Mouse (Mus musculus) ES-Bruce4 (cell line): ENCODE measurements around the gene Ntn1. TPM values are rescaled to one million over a fixed set of nuclear protein-coding genes. Genes with fewer than 3 reads are reported as not detected.

Experiments used
- H3K27ac ChIP-seq: 2 replicates; pipeline ENCODE4 v1.5.1; 2012; ENCODE audit warnings: low read length, inconsistent platforms; ENCODE audit not compliant: insufficient read depth
- H3K27me3 ChIP-seq: 2 replicates; pipeline ENCODE4 v1.6.1; 2012; ENCODE audit warnings: mild to moderate bottlenecking, low read length, inconsistent platforms; ENCODE audit not compliant: control insufficient read depth, poor library complexity, insufficient read depth, severe bottlenecking
- H3K36me3 ChIP-seq: 2 replicates; pipeline ENCODE4 v1.6.1; 2012; ENCODE audit warnings: inconsistent platforms, mild to moderate bottlenecking, low read length, moderate library complexity; ENCODE audit not compliant: control insufficient read depth, poor library complexity, insufficient read depth, severe bottlenecking
- H3K4me1 ChIP-seq: one replicate; pipeline ENCODE4 v1.8.1; 2011; ENCODE audit warnings: low read length; ENCODE audit not compliant: control insufficient read depth, insufficient read depth
- H3K4me3 ChIP-seq: 2 replicates; pipeline ENCODE4 v1.5.1; 2011; ENCODE audit warnings: low read depth, mild to moderate bottlenecking, low read length
- H3K9ac ChIP-seq: 2 replicates; pipeline ENCODE4 v1.6.1; 2012; ENCODE audit warnings: low read depth, mild to moderate bottlenecking, inconsistent platforms; ENCODE audit not compliant: poor library complexity, severe bottlenecking
- H3K9me3 ChIP-seq: replicated peaks from 2 replicates; pipeline ENCODE4 v1.6.1; 2012; ENCODE audit warnings: mild to moderate bottlenecking, low read length, inconsistent platforms; ENCODE audit not compliant: control insufficient read depth, poor library complexity, insufficient read depth, severe bottlenecking
- CTCF ChIP-seq: IDR thresholded peaks from one replicate; pipeline ENCODE4 v1.8.1; 2011; ENCODE audit warnings: low read depth, low read length
- EP300 ChIP-seq: IDR thresholded peaks from 2 replicates; pipeline ENCODE4 v1.6.1; 2011; ENCODE audit warnings: low read depth, low read length; ENCODE audit not compliant: insufficient read depth
- POLR2A ChIP-seq: IDR thresholded peaks from one replicate; pipeline ENCODE4 v1.8.1; 2011; ENCODE audit warnings: low read length; ENCODE audit not compliant: insufficient read depth
- polyA plus RNA-seq: library from polyadenylated mRNA; stranded (reverse); fragments of >200 nt; gene quantifications from 2 replicates; pipeline ENCODE4 v1.2.4, GENCODE M21; 2011; ENCODE audit warnings: low read depth; ENCODE audit not compliant: missing spikeins, insufficient read depth, insufficient read length

The Ntn1 gene
- polyA plus RNA-seq, 1 experiment = 22.3 TPM

DNA sequence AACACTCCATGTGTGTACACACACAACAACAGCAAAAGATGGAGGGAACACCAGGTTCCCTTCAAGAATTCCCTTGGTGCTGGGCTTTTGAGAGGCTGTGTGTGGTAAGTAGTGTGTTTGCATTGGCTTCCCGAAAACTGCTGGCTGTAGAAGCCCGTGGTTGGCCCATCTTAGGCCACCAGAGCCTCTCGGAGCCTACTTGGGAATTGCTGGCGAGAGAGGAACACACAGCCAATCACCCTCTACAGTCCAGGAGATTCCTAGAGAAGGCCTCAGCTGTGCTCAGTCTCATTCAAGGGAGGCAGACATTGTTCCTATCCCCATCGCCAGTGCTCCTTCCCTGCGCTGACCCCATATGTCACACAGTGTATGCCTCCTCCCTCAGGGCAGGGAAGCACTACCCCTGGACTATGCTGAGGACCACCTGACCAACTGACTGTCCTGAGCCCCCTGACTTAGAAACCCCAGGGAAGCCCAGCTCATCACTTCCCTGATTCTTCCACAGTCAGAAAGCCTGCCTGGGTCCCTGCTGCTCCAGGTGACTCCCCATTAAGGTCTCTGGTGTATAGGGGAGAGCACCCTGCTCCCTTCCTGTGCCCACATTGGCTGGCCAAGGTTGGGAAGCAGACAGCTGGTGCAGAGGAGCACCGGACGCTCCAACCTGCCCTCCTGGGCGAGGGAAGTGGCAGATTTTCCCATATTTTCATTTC is 186.0 kb downstream of the Ntn1 start:
- Histone ChIP-seq H3K4me1 (no peaks in the 10 kb centered on the region), H3K4me3 (no peak overlapping the region), H3K36me3 (no peaks in the 10 kb centered on the region), H3K9me3 (no peaks in the 10 kb centered on the region), H3K27ac (no peak overlapping the region), H3K9ac (no peak overlapping the region), H3K27me3 (no peaks in the 10 kb centered on the region)
- TF ChIP-seq CTCF = no peak
- no peak for TF ChIP-seq POLR2A
- TF ChIP-seq EP300 = no peak

GRCm38 (mm10) chr11:68213896-68214295 is 186.7 kb downstream of the Ntn1 start:
- H3K36me3 ChIP-seq = no peaks in the 10 kb centered on the region
- H3K27ac ChIP-seq = no peak overlapping the region
- H3K4me1 ChIP-seq = no peaks in the 10 kb centered on the region

DNA sequence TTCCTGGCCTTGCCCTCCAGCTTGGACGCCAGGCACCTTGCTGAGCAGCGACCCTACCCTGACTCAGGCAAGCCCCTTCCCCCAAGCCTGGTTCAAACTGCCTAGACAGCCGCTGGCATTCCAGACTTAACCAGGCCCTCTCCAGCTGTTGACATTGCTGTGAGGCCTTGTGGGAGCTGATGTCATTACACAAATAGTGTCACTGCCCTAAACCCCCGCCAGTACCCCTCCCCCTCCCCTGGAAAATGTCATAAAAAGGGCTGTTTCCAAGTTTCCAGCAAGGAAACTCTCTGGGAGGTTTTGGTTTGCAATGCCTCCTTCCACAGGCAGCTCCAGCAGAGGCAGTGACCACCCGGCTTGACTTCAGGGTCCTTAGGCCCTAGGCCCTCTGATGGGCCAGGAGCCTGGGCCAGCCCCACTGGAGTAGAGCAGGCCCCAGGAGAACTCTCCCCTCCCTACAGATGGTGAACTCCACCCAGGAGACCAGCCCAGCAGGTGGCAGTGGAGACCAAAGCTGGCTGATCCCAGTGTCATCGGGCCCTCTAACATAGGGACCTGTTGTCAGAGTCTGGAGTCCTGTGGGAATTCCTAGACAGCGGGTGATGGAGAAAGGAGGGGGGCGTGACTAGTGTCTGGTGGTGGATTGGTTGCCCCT is 188.6 kb downstream of the Ntn1 start:
- Histone ChIP-seq H3K4me3 (no peak overlapping the region), H3K9ac (no peak overlapping the region), H3K4me1 (no peaks in the 10 kb centered on the region), H3K27ac (no peak overlapping the region), H3K36me3 (no peaks in the 10 kb centered on the region), H3K9me3 (no peaks in the 10 kb centered on the region), H3K27me3 (no peaks in the 10 kb centered on the region)
- TF ChIP-seq POLR2A (no peak), EP300 (no peak), CTCF (peak; percentile 33)

More at GRCm38 (mm10) chr11:68213896-68214295, 186.7 kb downstream of the Ntn1 start:
- Histone ChIP-seq H3K9ac (no peak overlapping the region), H3K4me3 (no peak overlapping the region), H3K27me3 (no peaks in the 10 kb centered on the region), H3K9me3 (no peaks in the 10 kb centered on the region)
- TF ChIP-seq POLR2A (no peak), EP300 (no peak)

GRCm38 (mm10) chr11:68210714-68211113 is 189.9 kb downstream of the Ntn1 start:
- no peaks in the 10 kb centered on the region for H3K9me3 ChIP-seq
- no peak for TF ChIP-seq CTCF
- no peak for TF ChIP-seq EP300
- no peak for TF ChIP-seq POLR2A
- H3K27me3 ChIP-seq = no peaks in the 10 kb centered on the region
- no peak overlapping the region for H3K27ac ChIP-seq
- no peaks in the 10 kb centered on the region for H3K4me1 ChIP-seq
- H3K36me3 ChIP-seq = no peaks in the 10 kb centered on the region
- H3K4me3 ChIP-seq = no peak overlapping the region
- no peak overlapping the region for H3K9ac ChIP-seq

GRCm38 (mm10) chr11:68209506-68209905 is 191.1 kb downstream of the Ntn1 start:
- no peak overlapping the region for H3K9ac ChIP-seq
- no peaks in the 10 kb centered on the region for H3K4me1 ChIP-seq
- H3K27me3 ChIP-seq = no peaks in the 10 kb centered on the region
- H3K4me3 ChIP-seq = no peak overlapping the region
- no peak overlapping the region for H3K27ac ChIP-seq
- TF ChIP-seq POLR2A = no peak
- no peak for TF ChIP-seq EP300
- TF ChIP-seq CTCF = no peak
- H3K9me3 ChIP-seq = no peaks in the 10 kb centered on the region
- no peaks in the 10 kb centered on the region for H3K36me3 ChIP-seq

GRCm38 (mm10) chr11:68208582-68208981 is 192.0 kb downstream of the Ntn1 start:
- H3K9ac ChIP-seq = no peak overlapping the region
- H3K27ac ChIP-seq = no peak overlapping the region
- H3K27me3 ChIP-seq = no peaks in the 10 kb centered on the region
- H3K9me3 ChIP-seq = no peaks in the 10 kb centered on the region
- H3K36me3 ChIP-seq = no peaks in the 10 kb centered on the region
- TF ChIP-seq EP300 (no peak), POLR2A (no peak), CTCF (no peak)
- H3K4me1 ChIP-seq = no peaks in the 10 kb centered on the region
- H3K4me3 ChIP-seq = no peak overlapping the region
